Mouse (Mus musculus) testis, adult 2 months (tissue): ENCODE data around the gene Usb1.

ENCODE experiments used
- CTCF ChIP-seq: fragments of 200-500 bp; IDR thresholded peaks from 2 replicates; pipeline ENCODE4 v1.5.1; 2012; ENCODE audit warnings: low read depth, mild to moderate bottlenecking, inconsistent platforms, low read length, moderate library complexity; ENCODE audit not compliant: control insufficient read depth, insufficient read depth, insufficient replicate concordance
- POLR2A ChIP-seq: fragments of 200-500 bp; IDR thresholded peaks from 2 replicates; pipeline ENCODE4 v1.6.1; 2012; ENCODE audit warnings: low read depth, mild to moderate bottlenecking, inconsistent platforms, low read length, moderate library complexity; ENCODE audit not compliant: control insufficient read depth

DNA sequence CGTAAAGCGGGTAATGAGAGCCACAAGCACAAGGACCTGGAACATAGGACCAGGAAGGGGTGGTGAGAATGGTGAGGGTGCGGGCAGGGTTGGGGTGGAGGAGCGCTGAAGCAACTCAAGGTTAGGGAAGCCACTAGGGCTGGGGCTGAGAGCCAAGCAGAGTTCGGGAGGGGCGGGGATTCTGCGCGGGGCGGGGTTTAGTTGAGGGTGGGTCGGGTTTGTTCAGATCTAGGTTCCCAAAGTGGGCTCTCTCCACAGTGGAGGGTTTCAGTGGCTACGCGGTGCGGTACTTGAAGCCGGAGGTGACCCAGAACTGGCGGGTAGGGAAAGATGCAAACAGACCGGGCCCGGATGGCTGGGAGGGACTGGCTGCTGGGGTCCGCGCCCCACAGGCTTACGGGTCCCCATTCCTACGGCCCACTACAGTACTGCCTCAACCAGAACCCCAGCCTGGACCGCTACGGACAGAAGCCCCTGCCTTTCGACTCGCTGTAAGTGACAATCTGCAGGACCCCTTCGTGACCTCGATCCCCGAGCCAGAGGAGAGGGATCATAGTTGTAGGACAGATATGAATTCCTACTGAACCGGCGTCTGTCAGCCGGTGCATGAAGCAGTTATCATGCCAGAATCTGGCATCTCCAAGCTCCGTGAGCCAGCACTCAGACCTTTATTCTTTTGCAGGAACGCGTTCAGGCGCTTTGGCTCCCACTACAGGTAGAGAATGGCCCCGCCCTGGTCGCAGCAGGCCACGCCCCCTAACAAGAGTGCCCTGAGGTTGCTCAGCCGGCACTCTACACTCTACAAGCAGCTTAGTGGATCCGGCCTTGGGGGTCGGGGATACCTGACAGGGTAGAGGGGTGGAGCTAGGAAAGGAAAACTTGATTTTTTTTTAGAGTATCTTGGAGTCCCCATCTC is 11.6 kb upstream of the Usb1 start:
- TF ChIP-seq CTCF, result no peak
- TF ChIP-seq POLR2A, result no peak
